Mouse (Mus musculus) cerebellum, adult 2 months (tissue): Measurements from ENCODE around the gene Srp9. TPM values are rescaled to one million over a fixed set of nuclear protein-coding genes. Genes with fewer than 3 reads are reported as not detected.
A peak's percentile ranks its signal among the peaks of the same experiment; 100 is the strongest.

Experiments
- DNase-seq, 2 experiments: peaks; one replicate each; pipeline ENCODE4 v3.0.0; 2021
- H3K27ac ChIP-seq: fragments of 200-500 bp; 2 replicates; pipeline ENCODE4 v1.5.1; 2012; ENCODE audit warnings: low read length, control low read depth, inconsistent platforms; ENCODE audit not compliant: insufficient read depth
- H3K27me3 ChIP-seq: fragments of 200-500 bp; 2 replicates; pipeline ENCODE4 v1.6.1; 2012; ENCODE audit warnings: inconsistent platforms, mild to moderate bottlenecking, low read length, moderate library complexity; ENCODE audit not compliant: control insufficient read depth, insufficient read depth
- H3K4me1 ChIP-seq: fragments of 200-500 bp; 2 replicates; pipeline ENCODE4 v1.6.1; 2011; ENCODE audit warnings: low read length; ENCODE audit not compliant: control insufficient read depth, insufficient read depth
- H3K4me3 ChIP-seq: fragments of 200-500 bp; replicated peaks from 2 replicates; pipeline ENCODE3; 2011; ENCODE audit warnings: mild to moderate bottlenecking, low read depth, low read length, control low read depth; ENCODE audit not compliant: insufficient read depth
- CTCF ChIP-seq: fragments of 200-500 bp; IDR thresholded peaks from 2 replicates; pipeline ENCODE4 v1.5.1; 2011; ENCODE audit warnings: low read depth, mild to moderate bottlenecking, control low read depth, low read length, moderate library complexity, borderline replicate concordance; ENCODE audit not compliant: insufficient read depth
- POLR2A ChIP-seq: fragments of 200-500 bp; IDR thresholded peaks from 2 replicates; pipeline ENCODE4 v1.6.1; 2011; ENCODE audit warnings: low read length, control low read depth, borderline replicate concordance; ENCODE audit not compliant: insufficient read depth
- WGBS: fragments of 180-500 bp; shearing (Covaris S2); methylation state at CpG from one replicate; pipeline ENCODE4 v1.1.7; 2018; 5-methylcytosine and 5-hydroxymethylcytosine counted together
- polyA plus RNA-seq: library from polyadenylated mRNA; depleted of rRNA; stranded (reverse); fragments of >200 nt; gene quantifications from 2 replicates; pipeline ENCODE4 v1.2.3, GENCODE M21; 2012

The Srp9 gene
- polyA plus RNA-seq, 1 experiment = 124 TPM

- DNase-seq = no peak
- no peak overlapping the region for H3K27ac ChIP-seq
- 82% methylated on average over 8 of the region's 8 CpGs for WGBS
- 0 out of 2 replicates have a peak, but pooled peaks cover 2% of the 10 kb centered on the region for H3K4me1 ChIP-seq
- no peak overlapping the region for H3K4me3 ChIP-seq
- H3K27me3 ChIP-seq = no peaks in the 10 kb centered on the region
- TF ChIP-seq POLR2A = no peak
- TF ChIP-seq CTCF = no peak
Observed at GRCm38 (mm10) chr1:182138172-182138571, 13.6 kb downstream of the Srp9 start.

GRCm38 (mm10) chr1:182139937-182140336 is 15.4 kb downstream of the Srp9 start:
- Histone ChIP-seq H3K4me1 (0 out of 2 replicates have a peak, but pooled peaks cover 2% of the 10 kb centered on the region), H3K27ac (no peak overlapping the region), H3K4me3 (no peak overlapping the region), H3K27me3 (no peaks in the 10 kb centered on the region)
- 22% methylated on average over 9 of the region's 9 CpGs for WGBS
- TF ChIP-seq POLR2A (no peak), CTCF (no peak)
- no peak for DNase-seq

GRCm38 (mm10) chr1:182140370-182140769 is 15.8 kb downstream of the Srp9 start:
- no peak overlapping the region for H3K27ac ChIP-seq
- no peaks in the 10 kb centered on the region for H3K27me3 ChIP-seq
- H3K4me3 ChIP-seq = no peak overlapping the region
- H3K4me1 ChIP-seq = 0 out of 2 replicates have a peak, but pooled peaks cover 2% of the 10 kb centered on the region
- WGBS = under 1% methylated on average over 6 of the region's 6 CpGs
- TF ChIP-seq CTCF (peak; percentile 86), POLR2A (no peak)
- peak; percentile 79 to 85 for DNase-seq

GRCm38 (mm10) chr1:182142725-182143124 is 18.2 kb downstream of the Srp9 start:
- H3K4me1 ChIP-seq = 0 out of 2 replicates have a peak, but pooled peaks cover 2% of the 10 kb centered on the region
- no peak overlapping the region for H3K4me3 ChIP-seq
- no peak overlapping the region for H3K27ac ChIP-seq
- no peak for DNase-seq
- TF ChIP-seq CTCF (no peak), POLR2A (no peak)
- no peaks in the 10 kb centered on the region for H3K27me3 ChIP-seq
- WGBS = 96% methylated on average over 13 of the region's 13 CpGs

- 0 out of 2 replicates have a peak, but pooled peaks cover 2% of the 10 kb centered on the region for H3K4me1 ChIP-seq
- 63% methylated on average over 8 of the region's 8 CpGs for WGBS
- H3K27me3 ChIP-seq = no peaks in the 10 kb centered on the region
- DNase-seq = no peak
- H3K4me3 ChIP-seq = no peak overlapping the region
- no peak for TF ChIP-seq CTCF
- TF ChIP-seq POLR2A = no peak
- no peak overlapping the region for H3K27ac ChIP-seq
Observed at GRCm38 (mm10) chr1:182143288-182143687, 18.8 kb downstream of the Srp9 start.

GRCm38 (mm10) chr1:182145546-182145945 is 21.0 kb downstream of the Srp9 start:
- Histone ChIP-seq H3K4me3 (no peak overlapping the region), H3K27me3 (no peaks in the 10 kb centered on the region), H3K27ac (no peak overlapping the region), H3K4me1 (no peaks in the 10 kb centered on the region)
- 69% methylated on average over 5 of the region's 5 CpGs for WGBS
- no peak for DNase-seq
- TF ChIP-seq CTCF = no peak
- no peak for TF ChIP-seq POLR2A

GRCm38 (mm10) chr1:182148864-182149514 is 24.5 kb downstream of the Srp9 start:
- no peaks in the 10 kb centered on the region for H3K4me1 ChIP-seq
- no peak overlapping the region for H3K4me3 ChIP-seq
- no peak overlapping the region for H3K27ac ChIP-seq
- WGBS = 28% methylated on average over 7 of the region's 7 CpGs
- no peak for DNase-seq
- H3K27me3 ChIP-seq = no peaks in the 10 kb centered on the region
- TF ChIP-seq POLR2A (no peak), CTCF (no peak)

- Histone ChIP-seq H3K4me3 (no peak overlapping the region), H3K4me1 (no peaks in the 10 kb centered on the region), H3K27ac (no peak overlapping the region), H3K27me3 (no peaks in the 10 kb centered on the region)
- TF ChIP-seq POLR2A (no peak), CTCF (no peak)
- WGBS = 98% methylated on average over 2 of the region's 2 CpGs
- no peak for DNase-seq
Observed at GRCm38 (mm10) chr1:182149966-182150365, 25.4 kb downstream of the Srp9 start.
